Mouse (Mus musculus) forebrain, embryonic 12.5 days (tissue): Measurements from ENCODE around the gene Nsf. TPM values are rescaled to one million over a fixed set of nuclear protein-coding genes. Genes with fewer than 3 reads are reported as not detected.

Experiments used
- ATAC-seq: fragments of 200-750 bp; cut with Nextera tagmentation; 2 replicates; pipeline ENCODE4 v1.8.0; 2017; ENCODE audit warnings: moderate TSS enrichment; ENCODE audit not compliant: low FRiP score
- H3K27ac ChIP-seq: fragments of 300-500 bp; sonication (generic); 2 replicates; pipeline ENCODE4 v1.5.1; 2016; ENCODE audit warnings: mild to moderate bottlenecking
- H3K27me3 ChIP-seq: fragments of 300-500 bp; sonication (generic); 2 replicates; pipeline ENCODE4 v1.6.1; 2016; ENCODE audit warnings: mild to moderate bottlenecking
- H3K36me3 ChIP-seq: fragments of 300-500 bp; sonication (generic); replicated peaks from 2 replicates; pipeline ENCODE4 v1.6.1; 2016; ENCODE audit warnings: mild to moderate bottlenecking
- H3K4me1 ChIP-seq: fragments of 300-500 bp; sonication (generic); 2 replicates; pipeline ENCODE4 v1.6.1; 2016
- H3K4me2 ChIP-seq: fragments of 300-500 bp; sonication (generic); 2 replicates; pipeline ENCODE4 v1.6.1; 2016; ENCODE audit warnings: mild to moderate bottlenecking, moderate library complexity
- H3K4me3 ChIP-seq: fragments of 300-500 bp; sonication (generic); replicated peaks from 2 replicates; pipeline ENCODE4 v1.5.1; 2016; ENCODE audit warnings: mild to moderate bottlenecking
- H3K9ac ChIP-seq: fragments of 300-500 bp; sonication (generic); 2 replicates; pipeline ENCODE4 v1.6.1; 2016; ENCODE audit warnings: mild to moderate bottlenecking
- H3K9me3 ChIP-seq: fragments of 300-500 bp; sonication (generic); 2 replicates; pipeline ENCODE4 v1.6.1; 2016
- WGBS: fragments of 180-500 bp; shearing (Covaris S2); methylation state at CpG from one replicate; pipeline ENCODE4 v1.1.7; 2016; 5-methylcytosine and 5-hydroxymethylcytosine counted together
- polyA plus RNA-seq: library from polyadenylated mRNA; unstranded; fragments of >200 nt; fragmentation: Nextera tagmentation; extraction: Ambion mirVana; gene quantifications from 2 replicates; pipeline ENCODE4 v1.2.1, GENCODE M21; 2016

Gene Nsf
- polyA plus RNA-seq, 1 experiment from 2014 or later: 78.0 TPM

- no peaks in the 10 kb centered on the region for H3K9me3 ChIP-seq
- H3K36me3 ChIP-seq: peaks cover 48% of the 10 kb centered on the region
- no peak overlapping the region for H3K9ac ChIP-seq
- no peaks in the 10 kb centered on the region for H3K27me3 ChIP-seq
- H3K4me2 ChIP-seq: no peak overlapping the region
- ATAC-seq: no peak
- WGBS: 94% methylated on average over 6 of the region's 6 CpGs
- no peak overlapping the region for H3K4me3 ChIP-seq
- peaks cover 19% of the 10 kb centered on the region for H3K4me1 ChIP-seq
- H3K27ac ChIP-seq: no peak overlapping the region
Observed at GRCm38 (mm10) chr11:103827201-103827600, 126.7 kb downstream of the Nsf start.

GRCm38 (mm10) chr11:103816719-103817118 lies 137.1 kb downstream of the Nsf start:
- H3K4me2 ChIP-seq: no peak overlapping the region
- H3K4me3 ChIP-seq: no peak overlapping the region
- H3K4me1 ChIP-seq: peaks cover 4% of the 10 kb centered on the region; the same call in 1 of the 2 replicates
- H3K27me3 ChIP-seq: peaks cover 44% of the 10 kb centered on the region
- H3K36me3 ChIP-seq: peaks cover 13% of the 10 kb centered on the region
- no peak overlapping the region for H3K9ac ChIP-seq
- no peaks in the 10 kb centered on the region for H3K9me3 ChIP-seq
- H3K27ac ChIP-seq: no peak overlapping the region
- ATAC-seq: no peak
- 82% methylated on average over 8 of the region's 8 CpGs for WGBS

- no peaks in the 10 kb centered on the region for H3K9me3 ChIP-seq
- H3K36me3 ChIP-seq: peaks cover 7% of the 10 kb centered on the region; the same call in 1 of the 2 replicates
- H3K4me1 ChIP-seq: peaks cover 7% of the 10 kb centered on the region
- no peak overlapping the region for H3K27ac ChIP-seq
- H3K9ac ChIP-seq: no peak overlapping the region
- H3K4me3 ChIP-seq: no peak overlapping the region
- peaks cover 51% of the 10 kb centered on the region for H3K27me3 ChIP-seq
- H3K4me2 ChIP-seq: no peak overlapping the region
- no peak for ATAC-seq
- WGBS: 80% methylated on average over 13 of the region's 13 CpGs
Observed at GRCm38 (mm10) chr11:103815986-103816385, 137.9 kb downstream of the Nsf start.

GRCm38 (mm10) chr11:103814808-103815207 lies 139.0 kb downstream of the Nsf start:
- H3K9me3 ChIP-seq: no peaks in the 10 kb centered on the region
- H3K4me1 ChIP-seq: peaks cover 18% of the 10 kb centered on the region
- no peak overlapping the region for H3K4me3 ChIP-seq
- no peak overlapping the region for H3K9ac ChIP-seq
- no peak for ATAC-seq
- H3K27me3 ChIP-seq: peaks cover 62% of the 10 kb centered on the region
- H3K4me2 ChIP-seq: no peak overlapping the region
- H3K27ac ChIP-seq: no peak overlapping the region
- 48% methylated on average over 3 of the region's 3 CpGs for WGBS
- H3K36me3 ChIP-seq: peaks cover 5% of the 10 kb centered on the region; the same call in 1 of the 2 replicates

GRCm38 (mm10) chr11:103811246-103811645 lies 142.6 kb downstream of the Nsf start:
- peaks cover 48% of the 10 kb centered on the region for H3K4me1 ChIP-seq

GRCm38 (mm10) chr11:103810631-103811030 lies 143.2 kb downstream of the Nsf start:
- H3K4me1 ChIP-seq: peaks cover 48% of the 10 kb centered on the region

More at GRCm38 (mm10) chr11:103811246-103811645, 142.6 kb downstream of the Nsf start:
- no peaks in the 10 kb centered on the region for H3K9me3 ChIP-seq
- ATAC-seq: no peak
- no peak overlapping the region for H3K27ac ChIP-seq
- peaks cover 98% of the 10 kb centered on the region for H3K27me3 ChIP-seq
- 0 out of 2 replicates have a peak overlapping the region, but pooled peaks have one; percentile 8 for H3K4me2 ChIP-seq
- H3K4me3 ChIP-seq: no peak overlapping the region
- H3K36me3 ChIP-seq: no peaks in the 10 kb centered on the region
- WGBS: 34% methylated on average over 25 of the region's 25 CpGs
- no peak overlapping the region for H3K9ac ChIP-seq

GRCm38 (mm10) chr11:103809611-103810598 lies 144.0 kb downstream of the Nsf start:
- ATAC-seq: peak; percentile 57
- Histone ChIP-seq H3K4me3 (peak overlapping the region; percentile 55), H3K36me3 (no peaks in the 10 kb centered on the region), H3K4me2 (peak overlapping the region; percentile 96), H3K4me1 (peaks cover 46% of the 10 kb centered on the region), H3K9me3 (peaks cover 8% of the 10 kb centered on the region; the same call in 1 of the 2 replicates), H3K27me3 (peaks cover 99% of the 10 kb centered on the region), H3K27ac (peak overlapping the region; percentile 53), H3K9ac (peak overlapping the region; percentile 68)
- WGBS: under 1% methylated on average over 101 of the region's 107 CpGs

More at GRCm38 (mm10) chr11:103810631-103811030, 143.2 kb downstream of the Nsf start:
- Histone ChIP-seq H3K27me3 (peaks cover 98% of the 10 kb centered on the region), H3K4me3 (peak overlapping the region; percentile 55), H3K9ac (0 out of 2 replicates have a peak overlapping the region, but pooled peaks have one; percentile 68), H3K4me2 (peak overlapping the region; percentile 96), H3K27ac (0 out of 2 replicates have a peak overlapping the region, but pooled peaks have one; percentile 53), H3K36me3 (no peaks in the 10 kb centered on the region), H3K9me3 (0 out of 2 replicates have a peak, but pooled peaks cover 1% of the 10 kb centered on the region)
- 7% methylated on average over 12 of the region's 12 CpGs for WGBS
- ATAC-seq: no peak; the same call in 1 of the 2 replicates

- no peak for ATAC-seq
- peak overlapping the region; percentile 68; the same call in 1 of the 2 replicates for H3K9ac ChIP-seq
- peak overlapping the region; percentile 55 for H3K4me3 ChIP-seq
- H3K36me3 ChIP-seq: no peaks in the 10 kb centered on the region
- H3K4me2 ChIP-seq: peak overlapping the region; percentile 96
- WGBS: 2% methylated on average over 29 of the region's 29 CpGs
- peak overlapping the region; percentile 53 for H3K27ac ChIP-seq
- H3K9me3 ChIP-seq: peaks cover 8% of the 10 kb centered on the region; the same call in 1 of the 2 replicates
- peaks cover 99% of the 10 kb centered on the region for H3K27me3 ChIP-seq
- peaks cover 44% of the 10 kb centered on the region for H3K4me1 ChIP-seq
Observed at GRCm38 (mm10) chr11:103808771-103809610, 144.9 kb downstream of the Nsf start.

- Histone ChIP-seq H3K9me3 (peaks cover 8% of the 10 kb centered on the region; the same call in 1 of the 2 replicates), H3K27ac (peak overlapping the region; percentile 31; the same call in 1 of the 2 replicates), H3K4me3 (no peak overlapping the region), H3K27me3 (peaks cover 96% of the 10 kb centered on the region), H3K36me3 (no peaks in the 10 kb centered on the region), H3K4me2 (no peak overlapping the region), H3K4me1 (peaks cover 44% of the 10 kb centered on the region), H3K9ac (no peak overlapping the region)
- ATAC-seq: no peak
- 48% methylated on average over 12 of the region's 12 CpGs for WGBS
Observed at GRCm38 (mm10) chr11:103807966-103808365, 145.9 kb downstream of the Nsf start.

GRCm38 (mm10) chr11:103804804-103805203 lies 149.1 kb downstream of the Nsf start:
- peaks cover 84% of the 10 kb centered on the region for H3K27me3 ChIP-seq
- no peak overlapping the region for H3K9ac ChIP-seq
- H3K4me3 ChIP-seq: no peak overlapping the region
- H3K4me1 ChIP-seq: peaks cover 30% of the 10 kb centered on the region
- H3K27ac ChIP-seq: no peak overlapping the region
- 82% methylated on average over 4 of the region's 4 CpGs for WGBS
- no peak overlapping the region for H3K4me2 ChIP-seq
- H3K36me3 ChIP-seq: no peaks in the 10 kb centered on the region
- peaks cover 8% of the 10 kb centered on the region; the same call in 1 of the 2 replicates for H3K9me3 ChIP-seq
- ATAC-seq: no peak

- Histone ChIP-seq H3K9ac (no peak overlapping the region), H3K4me2 (no peak overlapping the region), H3K4me3 (no peak overlapping the region), H3K27me3 (peaks cover 84% of the 10 kb centered on the region), H3K4me1 (peaks cover 23% of the 10 kb centered on the region), H3K9me3 (peaks cover 8% of the 10 kb centered on the region; the same call in 1 of the 2 replicates), H3K27ac (no peak overlapping the region), H3K36me3 (no peaks in the 10 kb centered on the region)
- WGBS: 90% methylated on average over 11 of the region's 11 CpGs
- no peak for ATAC-seq
Observed at GRCm38 (mm10) chr11:103804126-103804525, 149.7 kb downstream of the Nsf start.
